In genomic region chr15:97515773-97516172, GRCm38 (mm10) we compare ENCODE assay signal across 20 mouse cellular contexts.
DNase-seq lines count a peak whose midpoint lies in the region; ATAC-seq and TF ChIP-seq lines count a peak whose summit lies in the region.
"Had no signal": no experiment of that assay in that cellular context is flagged by ENCODE, and none has a peak within 500 bp of the region (broad histone marks: within the 10 kb centered on the region; RNA-seq: fewer than 3 reads in every experiment).

No protein-coding gene starts in this region.

- TF ChIP-seq RAD21 in MEL (IDR thresholded peaks at IDR 0.05; ENCODE audit: low read depth, low read length): no peak

- no peaks in the 10 kb centered on the region for H3K9me3 ChIP-seq in midbrain, embryonic 11.5 days (ENCODE audit: control insufficient read depth, low read length)
- H3K9me3 ChIP-seq in midbrain, embryonic 14.5 days (ENCODE audit: control insufficient read depth, low read length): peaks cover 3% of the 10 kb centered on the region
- H3K9me3 ChIP-seq in MEL (replicated peaks; ENCODE audit: insufficient read depth, low read length): no peaks in the 10 kb centered on the region
- no peaks in the 10 kb centered on the region for H3K9me3 ChIP-seq in intestine, embryonic 16.5 days (ENCODE audit: control insufficient read depth, low read length)

- peak; percentile 78 for DNase-seq in midbrain, embryonic 11.5 days (ENCODE audit: low spot score, missing footprints)
- no peak for DNase-seq in midbrain, embryonic 14.5 days
- DNase-seq in MEL (ENCODE audit: low read depth, low spot score): no peak
- DNase-seq: adrenal gland, adult 2 months; adrenal gland, adult 8-10 months; adrenal gland, postnatal 10 days; adrenal gland, postnatal 14 days; adrenal gland, postnatal 25 days; adrenal gland, postnatal 36 days; B cell, adult 2 months; cerebellum, adult 11 months; cerebellum, adult 11-12 months; cerebellum, adult 18-20 months; cerebellum, adult 2 months had no signal

- no peak for ATAC-seq in midbrain, embryonic 11.5 days (ENCODE audit: low FRiP score)
- ATAC-seq in midbrain, embryonic 14.5 days (ENCODE audit: low FRiP score, low TSS enrichment): no peak
- ATAC-seq in intestine, embryonic 16.5 days: no peak
- ATAC-seq: activated CD4-positive, CD25-positive, alpha-beta regulatory T cell, adult 4 months; CD4-positive, CD25-positive, alpha-beta regulatory T cell, adult 4 months; Patski had no signal

- TF ChIP-seq CTCF in MEL (IDR thresholded peaks at IDR 0.05 in 2 of 3, conservative IDR thresholded peaks at IDR 0.05 in 1 of 3; ENCODE audit: control insufficient read depth in 1 of 3, insufficient read depth in 1 of 3, low read depth in 2 of 3, low read length in 3 of 3, poor library complexity in 1 of 3, severe bottlenecking in 1 of 3): no peak

- no peaks in the 10 kb centered on the region for H3K36me3 ChIP-seq in midbrain, embryonic 11.5 days (ENCODE audit: control insufficient read depth, insufficient read depth, low read length)
- no peaks in the 10 kb centered on the region for H3K36me3 ChIP-seq in midbrain, embryonic 14.5 days (ENCODE audit: control insufficient read depth, insufficient read depth, low read length)
- peaks cover 0 to 9% of the 10 kb centered on the region in 2 experiments; a peak in 2 of 4 replicates for H3K36me3 ChIP-seq in MEL (ENCODE audit: control insufficient read depth in 1 of 2, insufficient read depth in 2 of 2, low read length in 2 of 2)
- H3K36me3 ChIP-seq in intestine, embryonic 16.5 days (ENCODE audit: control insufficient read depth, insufficient read depth, low read length): no peaks in the 10 kb centered on the region
- H3K36me3 ChIP-seq: G1E had no signal

- H3K4me1 ChIP-seq in midbrain, embryonic 11.5 days (ENCODE audit: control insufficient read depth, insufficient read depth, low read length): no peaks in the 10 kb centered on the region
- no peaks in the 10 kb centered on the region for H3K4me1 ChIP-seq in midbrain, embryonic 14.5 days (ENCODE audit: control insufficient read depth, insufficient read depth, low read length)
- H3K4me1 ChIP-seq in MEL (ENCODE audit: control insufficient read depth in 1 of 2, insufficient read depth in 2 of 2, low read length in 2 of 2): peaks cover 0 to 9% of the 10 kb centered on the region in 2 experiments; a peak in 3 of 4 replicates
- no peaks in the 10 kb centered on the region for H3K4me1 ChIP-seq in intestine, embryonic 16.5 days (ENCODE audit: control insufficient read depth, insufficient read depth, low read length)

- no peak overlapping the region for H3K4me3 ChIP-seq in midbrain, embryonic 11.5 days (ENCODE audit: low read depth, low read length)
- no peak overlapping the region for H3K4me3 ChIP-seq in midbrain, embryonic 14.5 days (replicated peaks; ENCODE audit: low read depth, low read length)
- no peak overlapping the region for H3K4me3 ChIP-seq in MEL (ENCODE audit: control insufficient read depth in 1 of 2, insufficient read depth in 1 of 2, low read depth in 2 of 2, low read length in 2 of 2)
- H3K4me3 ChIP-seq in intestine, embryonic 16.5 days (ENCODE audit: low read length): no peak overlapping the region

- TF ChIP-seq POLR2A in MEL (IDR thresholded peaks at IDR 0.05; ENCODE audit: control insufficient read depth in 1 of 2, insufficient read depth in 1 of 2, low read depth in 1 of 2, low read length in 2 of 2, poor library complexity in 1 of 2): no peak

- no peak overlapping the region for H3K4me2 ChIP-seq in midbrain, embryonic 11.5 days
- H3K4me2 ChIP-seq in midbrain, embryonic 14.5 days (ENCODE audit: low read length): no peak overlapping the region
- H3K4me2 ChIP-seq in intestine, embryonic 16.5 days (ENCODE audit: low read depth, low read length): no peak overlapping the region

- WGBS in midbrain, embryonic 11.5 days: 83% methylated on average over 4 of the region's 4 CpGs
- 83% methylated on average over 4 of the region's 4 CpGs for WGBS in midbrain, embryonic 14.5 days
- WGBS in intestine, embryonic 16.5 days: 76% methylated on average over 4 of the region's 4 CpGs

- no peak overlapping the region for H3K27ac ChIP-seq in midbrain, embryonic 11.5 days (ENCODE audit: low read depth, low read length)
- H3K27ac ChIP-seq in midbrain, embryonic 14.5 days (replicated peaks; ENCODE audit: low read depth, low read length): no peak overlapping the region
- H3K27ac ChIP-seq in MEL (ENCODE audit: control insufficient read depth, low read depth, low read length): no peak overlapping the region
- H3K27ac ChIP-seq in intestine, embryonic 16.5 days (ENCODE audit: low read length): no peak overlapping the region

- no peaks in the 10 kb centered on the region for H3K79me2 ChIP-seq in MEL (ENCODE audit: control insufficient read depth, insufficient read depth, low read length, poor library complexity)

- TF ChIP-seq EP300 in MEL (IDR thresholded peaks at IDR 0.05; ENCODE audit: low read depth in 1 of 2, low read length in 2 of 2): no peak

- no peaks in the 10 kb centered on the region for H3K27me3 ChIP-seq in midbrain, embryonic 11.5 days (ENCODE audit: control insufficient read depth, insufficient read depth, low read length)
- no peaks in the 10 kb centered on the region for H3K27me3 ChIP-seq in midbrain, embryonic 14.5 days (ENCODE audit: control insufficient read depth, insufficient read depth, low read length)
- H3K27me3 ChIP-seq in MEL (ENCODE audit: control insufficient read depth in 1 of 2, insufficient read depth in 2 of 2, low read length in 2 of 2): no peaks in the 10 kb centered on the region; a peak in 1 of 4 replicates
- no peaks in the 10 kb centered on the region for H3K27me3 ChIP-seq in intestine, embryonic 16.5 days (replicated peaks; ENCODE audit: control insufficient read depth, insufficient read depth, low read length)
- H3K27me3 ChIP-seq: CH12.LX, Patski had no signal

- no peak overlapping the region for H3K9ac ChIP-seq in midbrain, embryonic 11.5 days (ENCODE audit: low read length)
- no peak overlapping the region for H3K9ac ChIP-seq in midbrain, embryonic 14.5 days (replicated peaks; ENCODE audit: low read length)
- H3K9ac ChIP-seq in MEL (ENCODE audit: control insufficient read depth, low read depth, low read length, poor library complexity, severe bottlenecking): no peak overlapping the region
- H3K9ac ChIP-seq in intestine, embryonic 16.5 days (ENCODE audit: low read depth, low read length): no peak overlapping the region

TF ChIP-seq in MEL, 35 proteins besides CTCF, POLR2A, EP300 and RAD21:
- no peak for TF ChIP-seq ZNF384 (IDR thresholded peaks at IDR 0.05; ENCODE audit: low read depth, low read length)
- peak; percentile 68 for TF ChIP-seq MAX (IDR thresholded peaks at IDR 0.05; ENCODE audit: low read length)
